Mouse (Mus musculus): ENCODE results near the gene Olfr47.
"Not testable (repeated sequence)": the region's sequence is repeated elsewhere in the genome, so short reads cannot be mapped to it uniquely, and the experiment has no call there.

The Olfr47 gene

DNA sequence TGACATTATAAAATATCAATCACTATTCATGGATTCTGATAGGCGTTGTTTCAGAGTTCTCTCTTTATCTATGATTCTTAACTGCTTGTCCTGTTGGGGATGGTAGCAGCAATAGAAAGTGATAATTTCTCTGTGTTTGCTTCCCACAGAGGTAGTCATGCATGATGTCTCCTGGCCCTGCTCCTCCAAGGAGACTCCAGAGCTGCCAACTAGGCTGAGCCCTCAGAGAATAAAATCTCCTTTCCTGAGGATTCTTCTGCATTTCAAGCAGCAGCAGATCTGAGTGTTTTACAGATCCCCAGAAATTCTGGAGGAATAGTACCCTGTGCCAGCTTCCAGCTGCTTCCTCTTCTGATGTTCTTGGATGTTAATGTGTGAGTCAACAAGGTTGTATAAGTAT, at the start of gene Olfr47:
Olfr47 (plus strand) TSS at position 275 of the 400 bp plus-strand sequence.
- DNase-seq: not testable (repeated sequence)

- no peak for DNase-seq
These were observed 40.3 kb upstream of the Olfr47 start for GRCm38 (mm10) chr6:43190986-43191385.

DNA sequence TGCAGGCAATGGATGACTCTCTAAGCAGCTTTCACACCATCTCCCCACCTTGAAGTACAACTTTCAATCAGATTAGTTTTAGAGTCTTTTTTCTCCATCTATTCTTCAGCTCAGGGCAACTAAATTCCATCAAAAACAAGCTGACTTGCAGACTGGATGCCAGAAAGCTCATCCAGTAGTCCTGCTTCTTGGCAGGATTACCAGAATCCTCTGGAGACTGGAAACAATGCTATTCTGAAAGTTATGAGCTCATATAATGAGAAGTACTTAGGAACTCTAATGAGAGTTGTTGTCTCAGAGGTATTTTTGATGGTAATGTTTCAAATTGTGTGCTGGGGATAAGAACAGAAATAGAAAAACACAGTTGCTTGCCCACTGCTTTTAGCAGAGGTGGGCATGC, 34.5 kb upstream of the Olfr47 start, which contains the start of gene Olfr435:
Olfr435 (plus strand) TSS at position 366 of the 400 bp plus-strand sequence.
- DNase-seq: no peak

DNA sequence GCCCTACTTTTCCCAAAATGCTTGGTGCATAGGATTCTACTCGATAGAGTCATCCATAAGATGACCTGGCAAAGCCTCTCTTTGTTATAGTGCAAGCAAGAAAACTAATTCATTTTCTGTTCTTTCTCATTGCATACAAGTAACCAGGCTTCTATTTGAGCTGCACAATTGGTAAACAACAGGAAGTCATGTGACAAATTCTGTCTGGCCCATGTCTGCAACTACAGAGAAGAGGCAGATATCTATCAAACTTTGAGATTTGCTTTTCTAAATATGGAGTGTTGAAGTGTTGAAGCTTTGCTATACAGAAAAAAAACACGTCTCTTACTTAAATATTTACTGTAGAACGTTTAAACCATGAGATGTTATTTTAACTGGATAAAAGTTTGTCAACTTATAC, 33.2 kb upstream of the Olfr47 start:
- DNase-seq: no peak

GRCm38 (mm10) chr6:43202786-43203185, 28.5 kb upstream of the Olfr47 start:
- no peak for DNase-seq

- DNase-seq: no peak
These were observed 26.0 kb upstream of the Olfr47 start for GRCm38 (mm10) chr6:43205355-43205754.

- DNase-seq: not testable (repeated sequence)
These were observed 18.5 kb upstream of the Olfr47 start, which contains the start of gene Olfr434 for GRCm38 (mm10) chr6:43212873-43213272. Gene Olfr434 (plus strand): TSS chr6:43213021.

DNA sequence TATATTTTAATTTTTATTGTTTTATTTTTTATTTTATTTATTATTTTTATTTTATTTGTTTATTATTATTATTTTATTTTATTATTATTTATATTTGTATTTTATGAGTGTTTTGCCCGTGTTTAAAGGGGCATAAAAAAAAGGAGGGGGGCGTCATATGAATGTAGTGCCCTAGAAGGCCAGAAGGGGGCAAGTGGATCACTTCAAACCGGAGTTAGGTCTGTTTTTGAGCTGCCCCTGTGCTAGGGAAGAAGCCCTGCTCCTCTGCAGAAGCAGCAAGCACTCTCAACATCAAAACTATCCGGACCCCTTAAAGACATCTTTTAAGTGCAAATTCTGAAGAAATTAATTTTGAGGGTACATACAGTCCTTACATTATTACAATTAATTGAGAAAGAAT, 10.7 kb downstream of the Olfr47 start:
- DNase-seq: peak; percentile 21

DNA sequence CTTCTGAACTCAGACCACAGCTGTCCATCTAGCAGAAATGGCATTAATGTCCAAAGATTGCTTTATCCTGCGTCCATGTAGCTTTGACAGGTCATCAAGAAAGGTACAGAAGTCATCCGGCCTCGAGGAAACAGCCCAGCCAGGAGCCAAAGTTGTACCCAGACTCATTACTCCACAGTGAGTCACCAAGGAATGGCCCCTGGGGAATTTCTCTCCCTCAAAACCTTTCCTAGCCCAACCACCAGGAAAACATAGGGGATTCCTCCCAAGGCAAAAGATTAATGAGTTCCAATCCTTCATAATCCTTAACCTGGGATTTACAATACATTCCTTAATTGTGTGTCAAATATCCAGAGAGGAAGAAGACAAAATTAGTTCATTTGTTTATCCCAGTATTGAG, 16.1 kb downstream of the Olfr47 start:
- DNase-seq: no peak

DNA sequence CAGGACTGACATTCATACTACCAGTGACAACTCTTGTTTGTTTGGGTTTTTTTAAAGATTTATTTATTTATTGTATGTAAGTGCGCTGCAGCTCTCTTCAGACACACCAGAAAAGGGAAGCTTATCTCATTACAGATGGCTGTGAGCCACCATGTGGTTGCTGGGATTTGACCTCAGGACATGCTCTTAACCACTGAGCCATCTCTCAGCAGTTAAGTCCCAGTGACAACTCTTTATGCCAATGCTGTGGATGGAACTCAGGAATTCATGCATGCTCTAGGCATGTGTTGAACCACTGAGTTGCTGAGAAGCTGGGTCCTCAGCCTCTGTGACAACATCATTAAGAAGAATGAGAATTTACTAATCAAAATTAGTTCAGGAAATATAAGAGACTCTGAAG, 21.7 kb downstream of the Olfr47 start:
- DNase-seq: no peak

DNA sequence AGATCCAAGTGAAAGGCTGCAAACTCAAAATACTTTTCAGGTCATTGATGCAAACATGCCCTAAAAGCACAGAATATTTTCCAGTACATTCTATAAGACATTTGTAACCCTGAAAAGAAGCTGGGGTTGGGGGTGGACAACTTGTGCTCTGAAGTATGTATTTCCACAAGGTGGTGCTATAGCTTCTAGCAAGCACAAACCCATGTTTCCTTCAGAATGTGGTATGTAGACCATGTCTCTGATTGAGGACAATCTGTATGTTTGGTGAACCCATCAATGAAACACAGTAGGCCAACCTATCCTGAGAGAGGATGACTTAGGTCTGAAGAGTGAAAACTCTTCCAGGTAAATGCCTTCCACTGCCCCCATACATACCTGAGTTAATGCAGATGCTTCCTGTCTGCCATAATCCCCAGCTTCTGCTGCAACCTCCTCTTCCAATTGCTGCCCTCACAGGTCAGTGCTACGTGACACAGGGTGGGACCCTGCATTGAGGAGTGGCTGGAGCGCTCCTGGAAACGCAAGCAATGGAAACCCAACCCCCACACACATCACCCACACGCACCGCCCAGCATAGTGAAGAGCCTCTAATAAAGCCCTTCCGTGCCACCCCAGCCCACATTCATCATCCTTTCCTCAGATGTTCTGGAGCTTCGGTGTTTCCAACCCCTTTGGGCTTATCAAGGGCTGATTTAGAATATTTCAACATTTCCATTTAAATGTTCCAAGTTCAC, 23.0 kb downstream of the Olfr47 start:
- no peak for DNase-seq

DNA sequence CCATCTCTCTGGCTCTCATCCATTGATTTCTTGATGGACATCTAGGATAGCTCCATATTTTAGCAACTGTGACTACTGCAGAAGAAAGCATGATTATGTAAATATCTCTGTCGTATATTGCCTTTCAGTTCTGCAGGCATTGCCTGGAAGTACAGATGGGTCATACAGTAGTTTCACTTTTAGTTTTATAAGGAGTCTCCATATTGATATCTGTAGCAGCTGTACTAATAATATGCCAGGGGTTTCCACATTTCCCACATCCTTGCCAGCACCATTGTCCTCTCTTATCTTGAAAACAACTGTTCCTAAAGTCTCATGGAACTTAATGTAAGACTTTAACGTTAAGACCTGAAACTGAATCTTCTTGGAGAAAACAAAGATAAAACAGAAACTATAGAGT, 29.4 kb downstream of the Olfr47 start:
- DNase-seq: no peak

DNA sequence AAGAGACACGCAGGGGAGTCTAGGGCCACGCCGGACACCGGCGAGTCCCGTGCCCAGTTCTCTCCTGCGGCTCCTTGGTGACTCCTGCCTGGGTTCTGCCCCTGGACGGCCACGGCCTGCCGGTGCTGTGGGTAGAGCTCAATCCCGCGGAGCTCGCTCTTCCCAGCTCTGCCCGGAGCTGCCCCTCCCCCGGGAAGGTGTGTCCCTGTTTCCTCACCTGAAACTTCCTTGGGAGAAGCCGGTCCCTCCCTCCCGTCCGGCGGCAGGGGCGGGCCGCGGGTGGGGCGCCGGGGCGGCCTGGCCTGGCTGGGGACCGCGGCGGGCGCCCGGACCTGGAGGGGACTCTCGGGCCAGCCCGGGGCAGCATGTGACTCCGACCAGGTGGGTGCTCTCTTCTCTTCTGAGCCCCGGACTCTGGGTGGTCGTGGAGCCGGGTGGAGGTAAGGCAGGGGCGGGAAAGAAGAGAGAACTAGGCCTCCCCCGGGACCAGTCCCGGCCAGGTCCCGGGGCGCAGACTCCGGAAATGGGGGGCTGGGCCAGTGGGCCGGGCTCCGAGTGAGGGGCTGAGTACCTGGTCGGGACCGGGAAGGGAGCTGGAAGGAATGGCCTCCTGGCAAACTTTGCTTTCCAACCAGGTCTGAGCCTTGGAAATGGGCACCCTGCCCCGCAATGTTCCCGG, 34.2 kb downstream of the Olfr47 start, which contains the start of gene Arhgef5:
Arhgef5 (plus strand) TSS at position 220 of the 679 bp plus-strand sequence.
- DNase-seq: peak; percentile 75

DNA sequence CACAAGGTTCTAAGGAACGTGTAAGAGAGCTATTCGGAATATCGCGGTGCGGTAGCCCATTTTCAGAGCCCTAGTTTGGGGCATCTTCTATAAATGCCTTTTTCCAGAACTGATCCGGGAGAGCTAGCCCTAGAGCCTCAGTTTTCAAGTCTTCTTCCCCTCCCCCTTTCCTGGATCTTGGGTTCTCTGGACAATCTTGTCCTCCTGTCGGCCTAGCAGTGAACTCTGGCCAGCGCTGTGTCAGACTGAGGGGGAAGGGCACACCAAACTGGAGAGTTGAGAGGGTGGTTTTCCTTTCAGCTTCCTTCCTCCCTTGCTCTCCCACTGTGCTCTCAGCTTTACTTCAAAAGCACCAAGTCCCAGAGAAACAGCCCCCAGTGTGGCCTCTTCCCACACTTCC, 35.0 kb downstream of the Olfr47 start:
- DNase-seq: peak; percentile 58

- no peak for DNase-seq
These were observed 41.3 kb downstream of the Olfr47 start for GRCm38 (mm10) chr6:43272597-43272996.

GRCm38 (mm10) chr6:43274123-43274522, 42.8 kb downstream of the Olfr47 start:
- no peak for DNase-seq

- peak; percentile 55 for DNase-seq
These were observed 46.9 kb downstream of the Olfr47 start for GRCm38 (mm10) chr6:43278247-43278646.

- DNase-seq: no peak
These were observed 49.2 kb downstream of the Olfr47 start for GRCm38 (mm10) chr6:43280481-43280880.
